Mouse (Mus musculus): ENCODE results near the gene Eif4g3. TPM values are rescaled to one million over a fixed set of nuclear protein-coding genes. Genes with fewer than 3 reads are reported as not detected.
A peak's percentile ranks its signal among the peaks of the same experiment; 100 is the strongest.

The Eif4g3 gene
- total and polyA plus RNA-seq, 3 experiments = 22.8 to 63.7 TPM; not detected in 1

DNA sequence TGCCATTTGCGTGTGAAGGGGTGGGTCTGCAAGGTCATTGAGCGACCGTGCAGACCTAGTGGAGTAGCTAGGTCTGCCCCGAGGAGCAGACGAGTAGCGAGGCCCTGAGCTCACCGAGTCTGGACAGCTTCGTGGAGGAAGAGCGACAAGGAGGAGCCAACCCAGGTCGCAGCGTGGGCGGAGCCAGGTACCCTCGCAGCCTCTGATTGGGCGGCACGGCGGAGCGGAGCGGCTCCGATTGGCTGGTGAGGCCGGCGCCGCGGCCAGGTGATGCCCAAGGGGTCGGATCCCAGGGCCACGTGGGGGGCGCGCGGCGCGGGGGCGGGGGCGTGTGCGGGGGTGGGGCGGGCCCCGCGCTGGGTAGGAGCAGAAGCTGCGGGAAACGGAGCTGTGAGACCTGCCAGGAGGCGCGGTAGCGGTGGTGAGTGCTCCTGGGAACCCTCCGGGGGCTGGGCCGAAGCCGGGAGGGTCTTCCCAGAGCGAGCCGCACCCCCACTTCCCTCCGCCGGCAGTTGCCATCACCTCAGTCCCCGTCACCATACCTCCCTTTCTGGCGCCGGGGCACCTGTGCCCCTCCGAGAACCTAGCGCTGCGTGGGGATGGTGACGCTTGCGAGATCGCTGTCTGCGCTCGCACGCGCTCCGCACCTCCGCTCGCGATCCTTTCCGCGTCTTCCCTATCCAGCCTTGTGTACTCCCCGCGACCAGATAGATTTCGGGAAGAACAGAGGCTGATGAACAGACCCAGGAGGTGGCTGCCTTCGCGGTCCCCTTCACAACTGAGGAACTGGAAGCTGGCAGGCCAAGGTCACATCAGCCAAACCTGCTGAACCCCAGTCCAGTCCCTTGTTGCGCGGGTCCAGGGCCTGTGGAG, 257.5 kb downstream of the Eif4g3 start, which contains the start of the genes Sh2d5 and Kif17 (continued):
- TF ChIP-seq ZMIZ1 (IDR thresholded peaks at IDR 0.05; ENCODE audit: low read depth, low read length) (no peak), MAFK (IDR thresholded peaks at IDR 0.05; ENCODE audit: borderline replicate concordance, low read depth, low read length) (no peak), BHLHE40 (IDR thresholded peaks at IDR 0.05; ENCODE audit: borderline replicate concordance, low read depth, low read length) (no peak), E2F4 (IDR thresholded peaks at IDR 0.05; ENCODE audit: borderline replicate concordance, low read depth, low read length) (no peak), RAD21 (IDR thresholded peaks at IDR 0.05; ENCODE audit: low read depth, low read length) (no peak)

DNA sequence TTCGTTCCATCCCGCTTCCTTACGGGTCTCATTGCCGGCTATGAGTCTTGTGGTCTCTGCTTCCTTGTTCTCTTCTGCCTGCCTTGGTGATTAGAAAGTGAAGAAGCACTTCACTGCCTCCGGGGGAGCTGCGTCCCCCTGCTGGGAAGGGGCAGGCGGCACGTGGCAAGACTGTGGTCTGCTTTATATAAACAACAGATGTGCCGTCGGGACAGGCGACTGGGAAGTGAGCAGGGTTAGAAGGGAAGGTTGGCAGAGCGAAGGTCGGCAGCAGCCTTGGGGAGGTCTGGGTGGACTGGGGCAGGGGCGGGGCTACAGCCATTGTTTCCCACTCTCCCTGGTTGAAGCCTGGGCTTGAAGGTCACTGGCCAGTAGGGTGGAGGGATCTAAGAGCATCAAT, 259.0 kb downstream of the Eif4g3 start:
- H3K9me3 ChIP-seq (replicated peaks; ENCODE audit: insufficient read depth, low read length) = no peaks in the 10 kb centered on the region
- peak; percentile 62 for DNase-seq (ENCODE audit: low read depth, low spot score)
- H3K27ac ChIP-seq (ENCODE audit: control insufficient read depth, low read depth, low read length) = no peak overlapping the region
- peak overlapping the region; percentile 23; the same call in 1 of the 2 replicates for H3K9ac ChIP-seq (ENCODE audit: control insufficient read depth, low read depth, low read length, poor library complexity, severe bottlenecking)
- H3K4me3 ChIP-seq (ENCODE audit: control insufficient read depth in 1 of 2, insufficient read depth in 1 of 2, low read depth in 2 of 2, low read length in 2 of 2) = peak overlapping the region; percentile 11 to 23; a peak in 3 of 4 replicates
- H3K79me2 ChIP-seq (ENCODE audit: control insufficient read depth, insufficient read depth, low read length, poor library complexity) = no peaks in the 10 kb centered on the region
- TF ChIP-seq CTCF (IDR thresholded peaks at IDR 0.05 in 2 of 3, conservative IDR thresholded peaks at IDR 0.05 in 1 of 3; ENCODE audit: control insufficient read depth in 1 of 3, insufficient read depth in 1 of 3, low read depth in 2 of 3, low read length in 3 of 3, poor library complexity in 1 of 3, severe bottlenecking in 1 of 3) (peak in 2 of 3 experiments; percentile 8 to 9; a peak in 1 of 6 replicates), MYC (IDR thresholded peaks at IDR 0.05; ENCODE audit: low read depth, low read length) (peak; percentile 53; the same call in 1 of the 2 replicates), GATA1 (IDR thresholded peaks at IDR 0.05; ENCODE audit: low read depth, low read length) (no peak), USF1 (IDR thresholded peaks at IDR 0.05; ENCODE audit: low read depth, low read length) (peak; percentile 63), SMC3 (IDR thresholded peaks at IDR 0.05; ENCODE audit: low read depth, low read length) (no peak), SIN3A (IDR thresholded peaks at IDR 0.05; ENCODE audit: low read length) (0 out of 2 replicates have a peak, but pooled peaks have one; percentile 25), EP300 (IDR thresholded peaks at IDR 0.05; ENCODE audit: low read depth in 1 of 2, low read length in 2 of 2) (no peak), GABPA (IDR thresholded peaks at IDR 0.05; ENCODE audit: low read depth, low read length) (no peak), MAX (IDR thresholded peaks at IDR 0.05; ENCODE audit: low read length) (peak; percentile 34; the same call in 1 of the 2 replicates), JUND (IDR thresholded peaks at IDR 0.05; ENCODE audit: low read depth, low read length) (no peak), BHLHE40 (IDR thresholded peaks at IDR 0.05; ENCODE audit: borderline replicate concordance, low read depth, low read length) (peak; percentile 57; the same call in 1 of the 2 replicates), UBTF (IDR thresholded peaks at IDR 0.05; ENCODE audit: borderline replicate concordance, insufficient read depth, low read depth, low read length) (no peak), MXI1 (IDR thresholded peaks at IDR 0.05; ENCODE audit: low read depth, low read length) (peak; percentile 40; the same call in 1 of the 2 replicates)
- no peaks in the 10 kb centered on the region for H3K27me3 ChIP-seq (ENCODE audit: control insufficient read depth in 1 of 2, insufficient read depth in 2 of 2, low read length in 2 of 2)
- peaks cover 0 to 10% of the 10 kb centered on the region in 2 experiments; a peak in 3 of 4 replicates for H3K4me1 ChIP-seq (ENCODE audit: control insufficient read depth in 1 of 2, insufficient read depth in 2 of 2, low read length in 2 of 2)
- H3K36me3 ChIP-seq (ENCODE audit: control insufficient read depth in 1 of 2, insufficient read depth in 2 of 2, low read length in 2 of 2) = 0 out of 4 replicates have a peak, but pooled peaks cover 0 to 3% of the 10 kb centered on the region in 2 experiments
